ENCODE assay signal across 8 mouse cellular contexts in genomic region chr6:8275098-8275497, GRCm38 (mm10). TPM values are rescaled to one million over a fixed set of nuclear protein-coding genes. Genes with fewer than 3 reads are reported as not detected.
DNase-seq lines count a peak whose midpoint lies in the region; ATAC-seq and TF ChIP-seq lines count a peak whose summit lies in the region.

No protein-coding gene starts in this region.

- peak; percentile 72 for TF ChIP-seq CTCF in heart, adult 2 months (IDR thresholded peaks at IDR 0.05)
- peak; percentile 4; the same call in 1 of the 2 replicates for TF ChIP-seq CTCF in spleen, adult 2 months (IDR thresholded peaks at IDR 0.05; ENCODE audit: extremely low read depth, insufficient read depth, insufficient read length, insufficient replicate concordance)

- H3K4me1 ChIP-seq in heart, adult 2 months (ENCODE audit: control insufficient read depth, insufficient read depth, low read length): peaks cover 1% of the 10 kb centered on the region; the same call in 1 of the 2 replicates
- H3K4me1 ChIP-seq in heart, embryonic 11.5 days (ENCODE audit: control insufficient read depth, insufficient read depth, low read length): peaks cover 3% of the 10 kb centered on the region; the same call in 1 of the 2 replicates
- no peaks in the 10 kb centered on the region for H3K4me1 ChIP-seq in spleen, adult 2 months (ENCODE audit: control insufficient read depth, insufficient read depth, insufficient read length)

- TF ChIP-seq POLR2A in heart, adult 2 months (IDR thresholded peaks at IDR 0.05; ENCODE audit: insufficient read depth, low read depth, low read length): no peak
- TF ChIP-seq POLR2A in spleen, adult 2 months (IDR thresholded peaks at IDR 0.05; ENCODE audit: low read depth, low read length): no peak

- H3K9ac ChIP-seq in heart, adult 2 months (ENCODE audit: low read depth, low read length): no peak overlapping the region
- no peak overlapping the region for H3K9ac ChIP-seq in heart, embryonic 11.5 days (ENCODE audit: low read depth, low read length)

- 0% methylated on average over 1 of the region's 1 CpGs for WGBS in heart, adult 2 months
- WGBS in heart, embryonic 11.5 days (ENCODE audit: insufficient replicate concordance): 6% methylated on average over 1 of the region's 1 CpGs
- 12% methylated on average over 1 of the region's 1 CpGs for WGBS in spleen, adult 2 months

- H3K79me2 ChIP-seq in heart, adult 2 months (replicated peaks; ENCODE audit: control insufficient read depth, insufficient read depth, low read length): no peaks in the 10 kb centered on the region

- H3K36me3 ChIP-seq in heart, adult 2 months (ENCODE audit: control insufficient read depth, insufficient read depth, low read length): no peaks in the 10 kb centered on the region; the same call in 1 of the 2 replicates
- H3K36me3 ChIP-seq in heart, embryonic 11.5 days (ENCODE audit: control insufficient read depth, insufficient read depth, low read length): no peaks in the 10 kb centered on the region
- 0 out of 2 replicates have a peak, but pooled peaks cover 2% of the 10 kb centered on the region for H3K36me3 ChIP-seq in spleen, adult 2 months (ENCODE audit: control insufficient read depth, insufficient read depth, low read length)

- no peaks in the 10 kb centered on the region for H3K27me3 ChIP-seq in heart, adult 2 months (ENCODE audit: control insufficient read depth, insufficient read depth, low read length)
- H3K27me3 ChIP-seq in heart, embryonic 11.5 days (ENCODE audit: control insufficient read depth, insufficient read depth, low read length): no peaks in the 10 kb centered on the region
- H3K27me3 ChIP-seq in spleen, adult 2 months (ENCODE audit: control insufficient read depth, insufficient read depth, low read length): no peaks in the 10 kb centered on the region

- no peaks in the 10 kb centered on the region for H3K9me3 ChIP-seq in heart, embryonic 11.5 days (replicated peaks; ENCODE audit: control insufficient read depth, low read length)

- peak; percentile 49 to 63 for DNase-seq in heart, adult 2 months
- DNase-seq in R1 (ENCODE audit: low read depth, low spot score): peak; percentile 58
- peak; percentile 75 for DNase-seq in heart, adult 8-10 months (ENCODE audit: low spot score)
- DNase-seq in layer of hippocampus, adult 9-11 months: peak; percentile 72
- peak; percentile 54 to 79 for DNase-seq in spleen, adult 2 months (ENCODE audit: low read depth in 1 of 2, low spot score in 2 of 2)

- ATAC-seq in heart, embryonic 11.5 days (replicated peaks; ENCODE audit: insufficient number of reproducible peaks, low FRiP score, low TSS enrichment): no peak
- ATAC-seq in common myeloid progenitor, adult 5-6 weeks (replicated peaks; ENCODE audit: low read depth, poor library complexity, severe bottlenecking): peak; percentile 70
- peak; percentile 85 for ATAC-seq in megakaryocyte-erythroid progenitor cell, adult 5-6 weeks (replicated peaks; ENCODE audit: low FRiP score, low TSS enrichment, poor library complexity, severe bottlenecking)

- intact Hi-C loops in heart, adult 2 months (cut with DNase I): loop anchor here (1.0 to 10.0 kb wide), 4 partner anchors 67 to 556 kb away; no protein-coding TSS in a partner anchor

- TF ChIP-seq EP300 in heart, adult 2 months (IDR thresholded peaks at IDR 0.05; ENCODE audit: insufficient read depth, low read depth, low read length): no peak

- no peak overlapping the region for H3K4me3 ChIP-seq in heart, adult 2 months
- no peak overlapping the region for H3K4me3 ChIP-seq in heart, embryonic 11.5 days (ENCODE audit: low read depth, low read length)
- H3K4me3 ChIP-seq in spleen, adult 2 months (ENCODE audit: extremely low read depth, insufficient read depth, insufficient read length): no peak overlapping the region

- no peak overlapping the region for H3K4me2 ChIP-seq in heart, embryonic 11.5 days

- H3K27ac ChIP-seq in heart, adult 2 months: peak overlapping the region; percentile 5; the same call in 1 of the 2 replicates
- H3K27ac ChIP-seq in heart, embryonic 11.5 days (ENCODE audit: low read depth, low read length): no peak overlapping the region
- H3K27ac ChIP-seq in spleen, adult 2 months (ENCODE audit: insufficient read depth, low read length): no peak overlapping the region

RNA-seq across cellular contexts. Expression of gene Gm45062, which starts 15.8 kb away (rescaled TPM):
- under 1 TPM in 1 of 2 experiments, not detected in 1; 0.57 TPM for total RNA-seq in heart, adult 2 months (2021)
- 1.9 and 2.6 TPM in 2 replicates for polyA plus RNA-seq in heart, adult 2 months (2012; rRNA removed)
- 6.8 and 11.2 TPM in 2 replicates for polyA plus RNA-seq in heart, embryonic 11.5 days (2014; fragmentation: Nextera tagmentation; extraction: Ambion mirVana)
- total RNA-seq in common myeloid progenitor, adult 5-6 weeks (2017): 1.6 and 2.8 TPM in 2 replicates
- total RNA-seq in heart, adult 8-10 months (2022): under 1 TPM in 1 of 4 experiments, not detected in 3; 0.41 TPM
- 1.6 and 5.8 TPM in 2 replicates for total RNA-seq in megakaryocyte-erythroid progenitor cell, adult 5-6 weeks (2014; fragmentation: Nextera tagmentation)
- 8.7 TPM in 1 of 2 replicates, not detected in the other for total RNA-seq in megakaryocyte-erythroid progenitor cell, adult 5-6 weeks (2017)
- not detected in 2 replicates for polyA plus RNA-seq in spleen, adult 2 months (2012; rRNA removed)

RNA-seq across cellular contexts. Expression of gene Umad1, which starts 16.0 kb away (rescaled TPM):
- 10 to 100 TPM; 12.5 to 14.0 TPM for total RNA-seq in heart, adult 2 months (2021)
- polyA plus RNA-seq in heart, adult 2 months (2012; rRNA removed): 7.3 and 10.6 TPM in 2 replicates
- 25.0 and 25.1 TPM in 2 replicates for polyA plus RNA-seq in heart, embryonic 11.5 days (2014; fragmentation: Nextera tagmentation; extraction: Ambion mirVana)
- total RNA-seq in common myeloid progenitor, adult 5-6 weeks (2017): 11.9 and 21.4 TPM in 2 replicates
- 10 to 100 TPM; 11.8 to 14.6 (median 13.0) TPM for total RNA-seq in heart, adult 8-10 months (2022)
- 8.6 and 28.3 TPM in 2 replicates for total RNA-seq in megakaryocyte-erythroid progenitor cell, adult 5-6 weeks (2014; fragmentation: Nextera tagmentation)
- total RNA-seq in megakaryocyte-erythroid progenitor cell, adult 5-6 weeks (2017): 3.9 and 9.6 TPM in 2 replicates
- 6.8 and 8.5 TPM in 2 replicates for polyA plus RNA-seq in spleen, adult 2 months (2012; rRNA removed)

RNA-seq across cellular contexts. Expression of gene Rpa3, which starts 16.1 kb away (rescaled TPM):
- total RNA-seq in heart, adult 2 months (2021): 10 to 100 TPM; 16.5 to 18.6 TPM
- 4.5 and 7.2 TPM in 2 replicates for polyA plus RNA-seq in heart, adult 2 months (2012; rRNA removed)
- 145 and 146 TPM in 2 replicates for polyA plus RNA-seq in heart, embryonic 11.5 days (2014; fragmentation: Nextera tagmentation; extraction: Ambion mirVana)
- total RNA-seq in common myeloid progenitor, adult 5-6 weeks (2017): 113 and 129 TPM in 2 replicates
- 10 to 100 TPM; 16.5 to 23.1 (median 21.4) TPM for total RNA-seq in heart, adult 8-10 months (2022)
- 118 and 179 TPM in 2 replicates for total RNA-seq in megakaryocyte-erythroid progenitor cell, adult 5-6 weeks (2014; fragmentation: Nextera tagmentation)
- total RNA-seq in megakaryocyte-erythroid progenitor cell, adult 5-6 weeks (2017): 108 and 144 TPM in 2 replicates
- polyA plus RNA-seq in spleen, adult 2 months (2012; rRNA removed): 1.1 and 2.0 TPM in 2 replicates
